Mouse (Mus musculus) testis, adult 2 months (tissue): ENCODE results near the gene Fkbp14. TPM values are rescaled to one million over a fixed set of nuclear protein-coding genes. Genes with fewer than 3 reads are reported as not detected.

Experiments used
- H3K27ac ChIP-seq: fragments of 200-500 bp; 2 replicates; pipeline ENCODE4 v1.5.1; 2012; ENCODE audit warnings: low read depth, low read length; ENCODE audit not compliant: control insufficient read depth, insufficient read depth
- H3K27me3 ChIP-seq: fragments of 200-500 bp; 2 replicates; pipeline ENCODE4 v1.6.1; 2012; ENCODE audit warnings: mild to moderate bottlenecking, low read length, moderate library complexity; ENCODE audit not compliant: control insufficient read depth, insufficient read depth
- H3K36me3 ChIP-seq: fragments of 200-500 bp; 2 replicates; pipeline ENCODE4 v1.6.1; 2012; ENCODE audit warnings: mild to moderate bottlenecking, low read length; ENCODE audit not compliant: control insufficient read depth, insufficient read depth
- H3K4me1 ChIP-seq: fragments of 200-500 bp; 2 replicates; pipeline ENCODE4 v1.6.1; 2012; ENCODE audit warnings: low read length; ENCODE audit not compliant: control insufficient read depth, insufficient read depth
- H3K4me3 ChIP-seq: fragments of 200-500 bp; 2 replicates; pipeline ENCODE4 v1.5.1; 2012; ENCODE audit warnings: low read depth, mild to moderate bottlenecking, low read length, moderate library complexity, mixed read lengths; ENCODE audit not compliant: control insufficient read depth
- CTCF ChIP-seq: fragments of 200-500 bp; IDR thresholded peaks from 2 replicates; pipeline ENCODE4 v1.5.1; 2012; ENCODE audit warnings: low read depth, mild to moderate bottlenecking, inconsistent platforms, low read length, moderate library complexity; ENCODE audit not compliant: control insufficient read depth, insufficient read depth, insufficient replicate concordance
- POLR2A ChIP-seq: fragments of 200-500 bp; IDR thresholded peaks from 2 replicates; pipeline ENCODE4 v1.6.1; 2012; ENCODE audit warnings: low read depth, mild to moderate bottlenecking, inconsistent platforms, low read length, moderate library complexity; ENCODE audit not compliant: control insufficient read depth
- polyA plus RNA-seq: library from polyadenylated mRNA; depleted of rRNA; stranded (reverse); fragments of >200 nt; gene quantifications from 2 replicates; pipeline ENCODE4 v1.2.3, GENCODE M21; 2012

Fkbp14 gene
- polyA plus RNA-seq, 1 experiment, result 10.6 TPM

DNA sequence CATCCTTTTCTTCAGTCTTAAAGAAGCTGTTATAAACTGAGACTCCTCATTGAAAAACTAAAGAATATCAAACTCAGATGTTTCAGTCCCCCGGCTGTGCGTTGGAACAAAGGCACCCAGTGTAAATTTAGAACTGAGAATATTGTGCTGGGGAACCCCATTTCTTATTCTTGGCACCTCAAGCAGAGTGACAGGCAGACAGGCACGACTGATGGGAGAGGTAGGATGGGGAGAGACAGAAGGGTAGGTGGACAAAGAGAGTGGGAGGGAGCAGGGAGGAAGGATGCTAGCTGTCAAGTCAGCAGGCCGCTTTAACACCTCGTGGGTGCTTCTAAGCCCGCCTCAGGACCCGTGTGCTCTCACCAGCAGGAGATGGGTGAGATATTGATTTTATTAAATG is 54.3 kb downstream of the Fkbp14 start:
- Histone ChIP-seq H3K4me1 (no peaks in the 10 kb centered on the region), H3K4me3 (no peak overlapping the region), H3K27ac (no peak overlapping the region), H3K27me3 (no peaks in the 10 kb centered on the region), H3K36me3 (no peaks in the 10 kb centered on the region)
- TF ChIP-seq CTCF (no peak), POLR2A (no peak)

DNA sequence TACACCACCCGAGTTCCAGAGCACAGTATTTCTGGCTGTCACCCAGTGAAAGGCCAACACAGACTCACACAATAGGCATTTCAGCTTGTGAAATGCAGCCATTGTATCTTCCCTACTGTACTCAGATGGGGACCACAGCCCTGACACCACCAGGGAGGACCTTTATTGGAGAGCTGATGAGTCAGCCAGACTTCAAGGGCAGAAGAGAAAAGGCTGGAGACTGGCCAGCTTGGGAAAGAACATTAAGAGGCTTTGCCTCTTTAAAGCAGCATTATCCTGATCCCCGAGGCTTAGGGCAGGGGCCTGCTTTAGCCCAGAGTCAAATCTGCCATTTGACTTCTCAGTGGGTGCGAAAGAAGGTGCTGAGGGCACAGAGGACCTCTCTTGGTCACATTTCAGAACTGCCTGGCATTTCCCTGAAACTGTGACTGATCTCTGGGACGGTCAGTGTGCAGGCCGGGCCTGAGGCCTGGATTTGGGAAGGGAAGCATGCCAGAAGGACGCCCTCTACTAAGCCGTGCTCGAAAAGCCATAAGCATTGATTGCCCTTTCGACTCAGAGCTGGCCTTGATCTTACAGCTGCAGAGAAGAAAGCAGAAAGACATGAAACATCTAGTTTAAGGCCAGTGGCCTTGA is 56.7 kb downstream of the Fkbp14 start:
- Histone ChIP-seq H3K27me3 (no peaks in the 10 kb centered on the region), H3K4me3 (no peak overlapping the region), H3K36me3 (no peaks in the 10 kb centered on the region), H3K4me1 (no peaks in the 10 kb centered on the region), H3K27ac (peak overlapping the region; percentile 6; the same call in 1 of the 2 replicates)
- TF ChIP-seq CTCF, result no peak
- no peak for TF ChIP-seq POLR2A

DNA sequence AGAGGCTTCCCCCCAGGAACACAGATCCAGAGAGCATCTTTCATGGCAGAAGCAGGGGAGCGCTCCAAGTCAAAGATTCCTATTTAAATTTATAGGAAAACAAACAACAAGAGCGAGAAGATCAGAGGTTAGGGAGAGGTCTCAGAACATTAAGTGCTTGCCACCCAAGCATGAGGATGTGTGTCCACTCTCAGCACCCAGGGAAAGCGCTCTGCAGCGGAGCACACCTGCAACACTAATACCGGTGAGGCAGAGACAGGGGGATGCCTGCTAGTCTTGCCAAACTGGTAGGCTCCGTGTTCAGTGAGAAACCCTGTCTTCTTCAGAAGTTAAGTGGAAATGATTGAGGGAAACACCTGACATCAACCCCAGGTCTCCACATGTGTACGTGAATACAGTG is 57.7 kb downstream of the Fkbp14 start:
- H3K4me1 ChIP-seq, result no peaks in the 10 kb centered on the region
- TF ChIP-seq POLR2A, result no peak
- no peak for TF ChIP-seq CTCF
- no peaks in the 10 kb centered on the region for H3K36me3 ChIP-seq
- H3K27ac ChIP-seq, result no peak overlapping the region
- no peaks in the 10 kb centered on the region for H3K27me3 ChIP-seq
- H3K4me3 ChIP-seq, result no peak overlapping the region

DNA sequence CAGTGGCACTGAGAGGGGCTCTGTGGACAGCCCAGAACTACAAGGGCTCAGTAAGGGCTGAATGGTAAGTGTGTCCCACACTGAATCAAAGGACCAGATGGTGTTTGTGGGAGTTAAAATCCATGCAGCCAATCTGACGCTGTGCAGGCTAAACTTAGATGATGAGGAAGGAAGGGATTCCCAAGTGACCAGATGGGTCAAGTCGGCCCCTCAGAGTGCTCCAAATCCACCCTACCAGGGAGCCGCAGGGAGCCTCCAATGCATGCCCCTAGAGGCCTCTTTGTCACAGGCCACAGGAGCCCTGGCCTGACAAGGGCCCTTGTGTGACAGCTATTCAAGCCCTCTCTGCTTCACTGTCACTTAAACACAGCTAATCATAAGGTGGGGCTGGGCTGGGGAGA is 58.3 kb downstream of the Fkbp14 start:
- H3K27me3 ChIP-seq, result no peaks in the 10 kb centered on the region
- H3K36me3 ChIP-seq, result no peaks in the 10 kb centered on the region
- H3K4me3 ChIP-seq, result no peak overlapping the region
- H3K4me1 ChIP-seq, result no peaks in the 10 kb centered on the region
- no peak for TF ChIP-seq CTCF
- TF ChIP-seq POLR2A, result no peak
- H3K27ac ChIP-seq, result no peak overlapping the region

DNA sequence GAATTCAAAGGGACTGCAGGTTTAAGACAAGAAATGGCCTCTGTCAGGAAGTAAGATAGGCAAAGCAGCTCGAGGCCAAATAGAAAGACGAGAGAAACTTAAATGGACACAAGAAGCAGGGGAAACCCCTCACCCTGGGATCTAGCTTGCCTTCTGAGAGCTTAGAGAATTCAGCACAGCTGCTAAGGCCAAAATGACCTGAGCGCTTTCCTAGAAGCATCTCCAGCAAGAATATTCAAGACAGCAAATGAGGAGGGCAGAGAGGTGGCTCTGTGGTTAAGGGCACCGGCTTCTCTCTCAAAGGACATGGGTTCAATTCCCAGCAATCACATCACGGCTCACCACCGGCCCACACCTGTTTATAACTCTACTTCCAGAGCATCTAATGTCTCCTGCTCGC is 60.1 kb downstream of the Fkbp14 start:
- H3K27ac ChIP-seq, result no peak overlapping the region
- no peaks in the 10 kb centered on the region for H3K36me3 ChIP-seq
- TF ChIP-seq CTCF, result no peak
- no peak for TF ChIP-seq POLR2A
- no peaks in the 10 kb centered on the region for H3K27me3 ChIP-seq
- H3K4me1 ChIP-seq, result no peaks in the 10 kb centered on the region
- H3K4me3 ChIP-seq, result no peak overlapping the region

DNA sequence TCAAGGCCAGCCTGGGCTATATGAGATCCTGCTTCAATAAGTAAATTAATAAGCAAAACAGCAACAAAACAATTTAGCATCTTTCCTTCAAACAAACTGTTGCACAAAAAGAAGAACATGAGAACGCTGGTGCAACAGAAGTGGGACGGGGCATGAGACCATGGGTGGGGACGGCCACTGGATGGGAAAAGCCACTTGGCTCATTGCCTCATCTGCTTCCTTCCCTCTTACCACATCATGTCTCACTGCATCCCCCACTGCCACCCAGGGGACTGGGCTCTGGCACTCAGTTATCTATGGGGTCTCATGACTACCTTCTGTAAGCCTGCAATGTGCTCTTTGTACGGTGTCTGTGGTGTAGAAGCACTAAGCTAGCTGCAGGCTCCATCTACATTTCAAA is 61.6 kb downstream of the Fkbp14 start:
- Histone ChIP-seq H3K27ac (no peak overlapping the region), H3K4me1 (no peaks in the 10 kb centered on the region), H3K27me3 (no peaks in the 10 kb centered on the region), H3K4me3 (no peak overlapping the region), H3K36me3 (no peaks in the 10 kb centered on the region)
- no peak for TF ChIP-seq CTCF
- TF ChIP-seq POLR2A, result no peak

DNA sequence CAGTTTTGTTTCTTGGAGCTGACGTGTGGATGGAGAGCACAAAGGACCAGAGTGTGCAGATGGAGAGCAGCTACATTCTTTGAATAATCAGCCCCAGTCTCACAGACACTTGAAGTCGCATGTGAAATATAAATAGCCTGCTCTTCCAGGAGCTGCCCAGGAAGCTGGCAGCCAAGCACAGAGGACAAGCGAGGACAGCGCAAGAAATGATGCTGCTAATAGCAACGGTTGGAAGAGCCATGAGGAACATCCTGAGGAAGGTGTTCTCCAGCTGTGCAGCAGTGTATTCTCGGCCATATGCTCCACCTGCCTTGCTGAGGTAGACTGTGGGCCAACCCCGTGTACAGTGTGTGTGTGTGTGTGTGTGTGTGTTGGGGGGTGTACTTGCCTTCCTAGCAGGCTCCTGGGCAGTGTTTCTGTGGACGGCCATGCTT is 66.0 kb downstream of the Fkbp14 start:
- Histone ChIP-seq H3K4me3 (no peak overlapping the region), H3K27ac (no peak overlapping the region), H3K4me1 (no peaks in the 10 kb centered on the region), H3K27me3 (no peaks in the 10 kb centered on the region), H3K36me3 (no peaks in the 10 kb centered on the region)
- TF ChIP-seq POLR2A (no peak), CTCF (no peak)

DNA sequence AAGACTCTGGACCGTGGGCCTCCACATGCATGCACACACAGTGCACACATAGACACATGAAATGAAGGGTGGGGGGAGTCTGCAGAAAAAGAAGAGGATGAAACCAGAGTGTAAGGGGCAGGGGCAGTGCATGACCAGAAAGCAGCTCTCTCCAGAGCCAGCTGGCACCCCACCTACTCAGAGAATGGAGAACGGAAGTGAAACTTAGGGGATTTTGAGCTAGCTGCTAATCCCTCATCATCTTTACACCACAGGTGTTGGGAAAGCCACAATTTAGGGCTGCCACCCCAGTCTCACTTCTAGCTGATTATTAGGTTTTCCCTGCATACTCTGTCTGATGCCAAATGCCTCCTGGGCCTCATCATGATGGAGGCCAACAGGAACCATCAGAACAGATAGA is 66.9 kb downstream of the Fkbp14 start:
- TF ChIP-seq CTCF (no peak), POLR2A (no peak)
- Histone ChIP-seq H3K27me3 (no peaks in the 10 kb centered on the region), H3K27ac (no peak overlapping the region), H3K4me1 (no peaks in the 10 kb centered on the region), H3K36me3 (no peaks in the 10 kb centered on the region), H3K4me3 (no peak overlapping the region)
